Mouse (Mus musculus) hindbrain, embryonic 12.5 days (tissue): ENCODE results near the gene She. TPM values are rescaled to one million over a fixed set of nuclear protein-coding genes. Genes with fewer than 3 reads are reported as not detected.
"Not testable (repeated sequence)": the region's sequence is repeated elsewhere in the genome, so short reads cannot be mapped to it uniquely, and the experiment has no call there.

ENCODE experiments used
- ATAC-seq: fragments of 200-750 bp; cut with Nextera tagmentation; 2 replicates; pipeline ENCODE4 v1.8.0; 2017; ENCODE audit warnings: moderate TSS enrichment; ENCODE audit not compliant: low FRiP score
- H3K27ac ChIP-seq: fragments of 300-500 bp; sonication (generic); 2 replicates; pipeline ENCODE4 v1.5.1; 2016; ENCODE audit warnings: mild to moderate bottlenecking
- H3K27me3 ChIP-seq: fragments of 300-500 bp; sonication (generic); 2 replicates; pipeline ENCODE4 v1.6.1; 2016; ENCODE audit warnings: mild to moderate bottlenecking
- H3K36me3 ChIP-seq: fragments of 300-500 bp; sonication (generic); 2 replicates; pipeline ENCODE4 v1.6.1; 2016; ENCODE audit warnings: mild to moderate bottlenecking
- H3K4me1 ChIP-seq: fragments of 300-500 bp; sonication (generic); 2 replicates; pipeline ENCODE4 v1.6.1; 2016
- H3K4me2 ChIP-seq: fragments of 300-500 bp; sonication (generic); replicated peaks from 2 replicates; pipeline ENCODE4 v1.6.1; 2016; ENCODE audit warnings: mild to moderate bottlenecking
- H3K4me3 ChIP-seq: fragments of 300-500 bp; sonication (generic); 2 replicates; pipeline ENCODE4 v1.5.1; 2016; ENCODE audit warnings: mild to moderate bottlenecking
- H3K9ac ChIP-seq: fragments of 300-500 bp; sonication (generic); 2 replicates; pipeline ENCODE4 v1.6.1; 2016; ENCODE audit warnings: mild to moderate bottlenecking, moderate library complexity
- H3K9me3 ChIP-seq: fragments of 300-500 bp; sonication (generic); replicated peaks from 2 replicates; pipeline ENCODE4 v1.6.1; 2016; ENCODE audit warnings: mild to moderate bottlenecking
- WGBS: fragments of 180-500 bp; shearing (Covaris S2); methylation state at CpG from one replicate; pipeline ENCODE4 v1.1.7; 2016; 5-methylcytosine and 5-hydroxymethylcytosine counted together
- polyA plus RNA-seq: library from polyadenylated mRNA; unstranded; fragments of >200 nt; fragmentation: Nextera tagmentation; extraction: Ambion mirVana; gene quantifications from 2 replicates; pipeline ENCODE4 v1.2.1, GENCODE M21; 2016

She gene
- polyA plus RNA-seq, 1 experiment from 2014 or later: 3.4 TPM

- H3K9ac ChIP-seq: no peak overlapping the region
- H3K36me3 ChIP-seq: no peaks in the 10 kb centered on the region
- H3K27ac ChIP-seq: no peak overlapping the region
- no peaks in the 10 kb centered on the region for H3K27me3 ChIP-seq
- no peak overlapping the region for H3K4me2 ChIP-seq
- 88% methylated on average over 6 of the region's 6 CpGs for WGBS
- H3K9me3 ChIP-seq: no peaks in the 10 kb centered on the region
- no peak for ATAC-seq
- no peak overlapping the region for H3K4me3 ChIP-seq
- H3K4me1 ChIP-seq: no peaks in the 10 kb centered on the region
Measured at GRCm38 (mm10) chr3:89848083-89848482, 16.9 kb downstream of the She start.

- 69% methylated on average over 5 of the region's 5 CpGs for WGBS
- no peak for ATAC-seq
- Histone ChIP-seq H3K9me3 (no peaks in the 10 kb centered on the region), H3K4me1 (no peaks in the 10 kb centered on the region), H3K9ac (no peak overlapping the region), H3K27me3 (no peaks in the 10 kb centered on the region), H3K36me3 (no peaks in the 10 kb centered on the region), H3K4me3 (no peak overlapping the region), H3K4me2 (no peak overlapping the region), H3K27ac (no peak overlapping the region)
Measured at GRCm38 (mm10) chr3:89853752-89854151, 22.6 kb downstream of the She start.

GRCm38 (mm10) chr3:89857353-89857752 is 26.2 kb downstream of the She start:
- Histone ChIP-seq H3K27me3 (no peaks in the 10 kb centered on the region), H3K4me3 (no peak overlapping the region), H3K9ac (no peak overlapping the region), H3K36me3 (no peaks in the 10 kb centered on the region), H3K4me1 (peaks cover 8% of the 10 kb centered on the region), H3K27ac (no peak overlapping the region), H3K9me3 (no peaks in the 10 kb centered on the region), H3K4me2 (no peak overlapping the region)
- ATAC-seq: no peak
- WGBS: 79% methylated on average over 3 of the region's 3 CpGs

GRCm38 (mm10) chr3:89858123-89858522 is 27.0 kb downstream of the She start:
- 0 out of 2 replicates have a peak, but pooled peaks have one; percentile 38 for ATAC-seq
- WGBS: 14% methylated on average over 4 of the region's 4 CpGs

GRCm38 (mm10) chr3:89858888-89859287 is 27.7 kb downstream of the She start:
- Histone ChIP-seq H3K9ac (no peak overlapping the region), H3K9me3 (no peaks in the 10 kb centered on the region), H3K4me3 (no peak overlapping the region), H3K4me2 (no peak overlapping the region), H3K4me1 (peaks cover 8% of the 10 kb centered on the region), H3K27ac (no peak overlapping the region), H3K27me3 (no peaks in the 10 kb centered on the region), H3K36me3 (no peaks in the 10 kb centered on the region)
- WGBS: 68% methylated on average over 8 of the region's 8 CpGs
- ATAC-seq: peak; percentile 46; the same call in 1 of the 2 replicates

More at GRCm38 (mm10) chr3:89858123-89858522, 27.0 kb downstream of the She start:
- H3K9me3 ChIP-seq: no peaks in the 10 kb centered on the region
- H3K27me3 ChIP-seq: no peaks in the 10 kb centered on the region
- no peaks in the 10 kb centered on the region for H3K36me3 ChIP-seq
- no peak overlapping the region for H3K4me2 ChIP-seq
- H3K4me3 ChIP-seq: no peak overlapping the region
- no peak overlapping the region for H3K9ac ChIP-seq
- no peak overlapping the region for H3K27ac ChIP-seq
- H3K4me1 ChIP-seq: peaks cover 8% of the 10 kb centered on the region

- H3K9ac ChIP-seq: no peak overlapping the region
- H3K4me1 ChIP-seq: peaks cover 8% of the 10 kb centered on the region
- H3K4me2 ChIP-seq: no peak overlapping the region
- no peaks in the 10 kb centered on the region for H3K9me3 ChIP-seq
- H3K27ac ChIP-seq: no peak overlapping the region
- no peaks in the 10 kb centered on the region for H3K27me3 ChIP-seq
- 81% methylated on average over 3 of the region's 3 CpGs for WGBS
- H3K4me3 ChIP-seq: no peak overlapping the region
- no peaks in the 10 kb centered on the region for H3K36me3 ChIP-seq
- ATAC-seq: no peak
Measured at GRCm38 (mm10) chr3:89859936-89860335, 28.8 kb downstream of the She start.

GRCm38 (mm10) chr3:89860343-89860742 is 29.2 kb downstream of the She start:
- WGBS: 75% methylated on average over 3 of the region's 3 CpGs
- H3K9me3 ChIP-seq: no peaks in the 10 kb centered on the region
- no peak overlapping the region for H3K27ac ChIP-seq
- H3K36me3 ChIP-seq: no peaks in the 10 kb centered on the region
- no peak overlapping the region for H3K4me2 ChIP-seq
- H3K4me3 ChIP-seq: no peak overlapping the region
- H3K4me1 ChIP-seq: peaks cover 12% of the 10 kb centered on the region
- no peaks in the 10 kb centered on the region for H3K27me3 ChIP-seq
- ATAC-seq: no peak
- H3K9ac ChIP-seq: no peak overlapping the region

- Histone ChIP-seq H3K4me3 (no peak overlapping the region), H3K36me3 (no peaks in the 10 kb centered on the region), H3K9me3 (no peaks in the 10 kb centered on the region), H3K27me3 (no peaks in the 10 kb centered on the region), H3K4me2 (no peak overlapping the region), H3K27ac (0 out of 2 replicates have a peak overlapping the region, but pooled peaks have one; percentile 4), H3K9ac (no peak overlapping the region; the same call in 1 of the 2 replicates), H3K4me1 (peaks cover 14% of the 10 kb centered on the region)
- 19% methylated on average over 4 of the region's 4 CpGs for WGBS
- peak; percentile 65; the same call in 1 of the 2 replicates for ATAC-seq
Measured at GRCm38 (mm10) chr3:89861070-89861469, 29.9 kb downstream of the She start.

GRCm38 (mm10) chr3:89862182-89862761 is 31.1 kb downstream of the She start:
- Histone ChIP-seq H3K9ac (no peak overlapping the region), H3K27ac (no peak overlapping the region), H3K4me1 (peaks cover 14% of the 10 kb centered on the region), H3K4me2 (no peak overlapping the region), H3K36me3 (no peaks in the 10 kb centered on the region), H3K4me3 (no peak overlapping the region), H3K9me3 (no peaks in the 10 kb centered on the region), H3K27me3 (no peaks in the 10 kb centered on the region)
- ATAC-seq: no peak
- WGBS: 84% methylated on average over 8 of the region's 8 CpGs

GRCm38 (mm10) chr3:89863276-89863675 is 32.1 kb downstream of the She start:
- WGBS: 86% methylated on average over 3 of the region's 3 CpGs
- not testable (repeated sequence) for H3K36me3 ChIP-seq, ATAC-seq, H3K4me3 ChIP-seq, H3K4me2 ChIP-seq, H3K9me3 ChIP-seq, H3K9ac ChIP-seq, H3K27me3 ChIP-seq, H3K27ac ChIP-seq
- H3K4me1 ChIP-seq: peaks cover 19% of the 10 kb centered on the region

GRCm38 (mm10) chr3:89863716-89864509 is 32.7 kb downstream of the She start:
- WGBS: 84% methylated on average over 9 of the region's 9 CpGs
- H3K36me3 ChIP-seq: no peaks in the 10 kb centered on the region

GRCm38 (mm10) chr3:89865020-89865419 is 33.9 kb downstream of the She start:
- Histone ChIP-seq H3K4me2 (no peak overlapping the region), H3K36me3 (no peaks in the 10 kb centered on the region), H3K4me3 (no peak overlapping the region), H3K9me3 (no peaks in the 10 kb centered on the region), H3K4me1 (peaks cover 24% of the 10 kb centered on the region), H3K9ac (no peak overlapping the region), H3K27ac (no peak overlapping the region), H3K27me3 (no peaks in the 10 kb centered on the region)
- WGBS: 60% methylated on average over 6 of the region's 6 CpGs
- ATAC-seq: no peak

More at GRCm38 (mm10) chr3:89863716-89864509, 32.7 kb downstream of the She start:
- ATAC-seq: no peak
- Histone ChIP-seq H3K4me3 (no peak overlapping the region), H3K9me3 (no peaks in the 10 kb centered on the region), H3K4me1 (peaks cover 21% of the 10 kb centered on the region), H3K4me2 (no peak overlapping the region), H3K27me3 (no peaks in the 10 kb centered on the region), H3K27ac (no peak overlapping the region), H3K9ac (no peak overlapping the region)
